In the genomic region with DNA sequence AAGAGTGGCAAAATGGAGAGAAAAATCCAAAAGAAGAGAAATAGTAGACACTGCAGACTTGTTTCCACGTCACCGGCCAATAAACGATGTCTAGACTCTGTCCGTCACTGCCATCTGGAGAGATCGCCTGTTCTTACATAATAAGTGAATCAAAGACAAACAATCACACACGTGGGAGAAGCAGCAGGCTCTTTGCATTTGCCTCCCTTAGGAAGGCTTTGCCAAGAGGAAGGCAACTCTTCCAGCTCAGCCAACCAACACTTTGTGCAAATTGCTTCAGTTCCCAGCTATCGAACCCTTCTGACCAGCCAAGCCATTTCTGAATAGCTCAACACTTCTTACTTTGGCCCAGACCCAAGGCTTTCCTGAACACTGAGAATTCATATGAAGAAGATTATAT, we compare ENCODE assay signal across 9 mouse cellular contexts.
DNase-seq lines count a peak whose midpoint lies in the region; ATAC-seq and TF ChIP-seq lines count a peak whose summit lies in the region.
"Had no signal": no experiment of that assay in that cellular context is flagged by ENCODE, and none has a peak within 500 bp of the region (broad histone marks: within the 10 kb centered on the region; RNA-seq: fewer than 3 reads in every experiment).

No protein-coding gene starts in this region.

- 0 out of 2 replicates have a peak, but pooled peaks have one; percentile 25 for TF ChIP-seq EP300 in heart, adult 2 months (IDR thresholded peaks at IDR 0.05; ENCODE audit: insufficient read depth, low read depth, low read length)

- WGBS in heart, adult 2 months, result 40% methylated on average over 7 of the region's 7 CpGs
- 77% methylated on average over 7 of the region's 7 CpGs for whole genome bisulfite sequencing in heart, embryonic 12.5 days
- 90% methylated on average over 7 of the region's 7 CpGs for WGBS in thymus, adult 2 months

- H3K27me3 ChIP-seq in heart, adult 2 months (ENCODE audit: control insufficient read depth, insufficient read depth, low read length), result no peaks in the 10 kb centered on the region
- no peaks in the 10 kb centered on the region for H3K27me3 ChIP-seq in heart, embryonic 12.5 days (replicated peaks)
- no peaks in the 10 kb centered on the region for H3K27me3 ChIP-seq in thymus, adult 2 months (ENCODE audit: control insufficient read depth, insufficient read depth, low read length)

- DNase-seq in heart, adult 2 months, result peak in 1 of 2 experiments; percentile 15
- peak; percentile 78 for DNase-seq in Muller cell, postnatal 12 days (ENCODE audit: inconsistent ontology term)
- peak; percentile 30 for DNase-seq in cerebellum, adult 8-10 months
- DNase-seq in layer of hippocampus, adult 18-20 months (ENCODE audit: low spot score in 2 of 2), result peak; percentile 35 to 63
- DNase-seq in thymus, postnatal 0 days (ENCODE audit: low spot score), result no peak
- no peak for DNase-seq in urinary bladder, postnatal 10 days (ENCODE audit: low spot score)
- no peak for DNase-seq in thymus, adult 2 months

- intact Hi-C loops in heart, adult 2 months (cut with DNase I), result loop anchor here (5.0 to 10.0 kb wide), 2 partner anchors 107 to 375 kb away; no protein-coding TSS in a partner anchor

- no peaks in the 10 kb centered on the region for H3K79me2 ChIP-seq in heart, adult 2 months (replicated peaks; ENCODE audit: control insufficient read depth, insufficient read depth, low read length)

- no peaks in the 10 kb centered on the region for H3K9me3 ChIP-seq in heart, embryonic 12.5 days (replicated peaks)

- H3K27ac ChIP-seq in heart, adult 2 months, result no peak overlapping the region
- H3K27ac ChIP-seq in heart, embryonic 12.5 days (ENCODE audit: poor library complexity, severe bottlenecking), result no peak overlapping the region
- no peak overlapping the region for H3K27ac ChIP-seq in thymus, adult 2 months (ENCODE audit: control insufficient read depth, insufficient read depth, low read length)
- H3K27ac ChIP-seq: kidney, postnatal 0 days had no signal

- no peak for ATAC-seq in heart, embryonic 12.5 days (ENCODE audit: insufficient number of reproducible peaks, low FRiP score)

- TF ChIP-seq CTCF in heart, adult 2 months (IDR thresholded peaks at IDR 0.05), result no peak
- no peak for TF ChIP-seq CTCF in thymus, adult 2 months (IDR thresholded peaks at IDR 0.05; ENCODE audit: borderline replicate concordance, control insufficient read depth, extremely low read depth, insufficient read depth, low read length, poor library complexity)

- no peak overlapping the region for H3K9ac ChIP-seq in heart, adult 2 months (ENCODE audit: low read depth, low read length)
- no peak overlapping the region for H3K9ac ChIP-seq in heart, embryonic 12.5 days

- H3K4me2 ChIP-seq in heart, embryonic 12.5 days, result no peak overlapping the region

- H3K4me3 ChIP-seq in heart, adult 2 months, result no peak overlapping the region
- H3K4me3 ChIP-seq in heart, embryonic 12.5 days, result no peak overlapping the region
- H3K4me3 ChIP-seq in thymus, adult 2 months (ENCODE audit: control insufficient read depth, insufficient read depth, low read length), result no peak overlapping the region

- no peak for TF ChIP-seq POLR2A in heart, adult 2 months (IDR thresholded peaks at IDR 0.05; ENCODE audit: insufficient read depth, low read depth, low read length)
- TF ChIP-seq POLR2A in thymus, adult 2 months (IDR thresholded peaks at IDR 0.05; ENCODE audit: control insufficient read depth, extremely low read depth, insufficient read depth, low read length, poor library complexity), result no peak

- H3K4me1 ChIP-seq in heart, adult 2 months (ENCODE audit: control insufficient read depth, insufficient read depth, low read length), result peaks cover 5% of the 10 kb centered on the region
- no peaks in the 10 kb centered on the region for H3K4me1 ChIP-seq in heart, embryonic 12.5 days (replicated peaks)
- H3K4me1 ChIP-seq in thymus, adult 2 months (replicated peaks; ENCODE audit: control insufficient read depth, insufficient read depth, low read length), result no peaks in the 10 kb centered on the region

- peaks cover 4% of the 10 kb centered on the region for H3K36me3 ChIP-seq in heart, adult 2 months (ENCODE audit: control insufficient read depth, insufficient read depth, low read length)
- H3K36me3 ChIP-seq in heart, embryonic 12.5 days, result no peaks in the 10 kb centered on the region
- no peaks in the 10 kb centered on the region for H3K36me3 ChIP-seq in thymus, adult 2 months (ENCODE audit: control insufficient read depth, insufficient read depth, low read length)

Comparison
In these comparisons a context has a peak if more than half of its experiments do, and no peak if none do; other contexts are left out.
1. DNase-seq: peak in Muller cell, postnatal 12 days (single experiment), cerebellum, adult 8-10 months (single experiment) and layer of hippocampus, adult 18-20 months (2 of 2); none in thymus, postnatal 0 days (single experiment), urinary bladder, postnatal 10 days (single experiment) and thymus, adult 2 months (single experiment).